Mouse (Mus musculus): Measurements from ENCODE around the gene Ssc4d.

DNA sequence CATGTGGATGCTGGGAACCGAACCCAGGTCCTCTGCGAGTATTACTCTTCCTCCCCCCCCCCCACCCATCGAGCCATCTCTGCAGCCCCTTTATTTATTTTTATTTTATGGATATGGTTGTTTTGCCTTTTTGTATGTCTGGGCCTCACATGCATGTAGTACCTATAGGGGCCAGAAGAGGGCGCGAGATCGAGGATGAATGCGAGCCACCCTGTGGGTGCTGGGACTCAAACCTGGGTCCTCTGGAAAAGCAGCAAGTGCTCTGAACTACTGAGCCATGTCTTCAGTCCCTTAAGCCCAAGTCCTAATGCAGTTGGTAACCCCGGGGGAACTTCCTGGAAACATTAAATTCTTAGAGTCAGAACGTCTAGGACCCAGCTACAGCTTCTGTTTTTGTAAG is 7.5 kb downstream of the Ssc4d start:
- no peak for TF ChIP-seq POLR2A (IDR thresholded peaks at IDR 0.05; ENCODE audit: control insufficient read depth, low read depth, low read length)
- TF ChIP-seq CTCF (IDR thresholded peaks at IDR 0.05; ENCODE audit: control insufficient read depth, insufficient read depth, insufficient replicate concordance, low read depth, low read length): peak; percentile 77

Data from testis, adult 2 months (tissue).